Mouse (Mus musculus) urinary bladder, postnatal 4 days (tissue): ENCODE results near the gene Odf2.
"Not testable (repeated sequence)": the region's sequence is repeated elsewhere in the genome, so short reads cannot be mapped to it uniquely, and the experiment has no call there.

Experiments
- DNase-seq, 2 experiments: peaks; one replicate each; pipeline ENCODE4 v3.0.0; 2021 to 2022; ENCODE audit warnings: low spot score in 2 of 2

The Odf2 gene

GRCm38 (mm10) chr2:29868949-29869645, 19.9 kb upstream of the Odf2 start, which contains the start of gene Cercam:
Gene Cercam (plus strand): TSS chr2:29869164.
- DNase-seq, result peak; percentile 89 to 90

- no peak for DNase-seq
These were observed 19.2 kb upstream of the Odf2 start for GRCm38 (mm10) chr2:29869646-29870451.

GRCm38 (mm10) chr2:29872581-29873295, 16.3 kb upstream of the Odf2 start:
- DNase-seq, result no peak

- DNase-seq, result no peak
These were observed 15.2 kb upstream of the Odf2 start for GRCm38 (mm10) chr2:29873801-29874200.

- no peak for DNase-seq
These were observed 11.0 kb upstream of the Odf2 start for GRCm38 (mm10) chr2:29878061-29878460.

- DNase-seq, result no peak
These were observed 9.8 kb upstream of the Odf2 start for GRCm38 (mm10) chr2:29879191-29879590.

GRCm38 (mm10) chr2:29879964-29880830, 8.8 kb upstream of the Odf2 start:
- no peak for DNase-seq

GRCm38 (mm10) chr2:29886659-29887292, 2.2 kb upstream of the Odf2 start:
- DNase-seq, result not testable (repeated sequence)

- DNase-seq, result peak; percentile 85 to 89
These were observed 1.2 kb downstream of the Odf2 start for GRCm38 (mm10) chr2:29889991-29890833.

GRCm38 (mm10) chr2:29891773-29892172, 2.8 kb downstream of the Odf2 start:
- DNase-seq, result no peak

- DNase-seq, result no peak
These were observed 7.0 kb downstream of the Odf2 start for GRCm38 (mm10) chr2:29896071-29896470.

GRCm38 (mm10) chr2:29897366-29897765, 8.3 kb downstream of the Odf2 start:
- DNase-seq, result no peak

- DNase-seq, result no peak
These were observed 9.1 kb downstream of the Odf2 start for GRCm38 (mm10) chr2:29898081-29898480.

GRCm38 (mm10) chr2:29902194-29902593, 13.2 kb downstream of the Odf2 start:
- no peak for DNase-seq

GRCm38 (mm10) chr2:29908171-29908570, 19.1 kb downstream of the Odf2 start:
- DNase-seq, result not testable (repeated sequence)

- DNase-seq, result no peak
These were observed 21.0 kb downstream of the Odf2 start for GRCm38 (mm10) chr2:29910042-29910441.

- DNase-seq, result no peak
These were observed 28.6 kb downstream of the Odf2 start for GRCm38 (mm10) chr2:29917621-29918020.

- peak; percentile 70 to 72 for DNase-seq
These were observed 33.0 kb downstream of the Odf2 start for GRCm38 (mm10) chr2:29922011-29922410.

- DNase-seq, result no peak
These were observed 37.5 kb downstream of the Odf2 start for GRCm38 (mm10) chr2:29926542-29926941.

- no peak for DNase-seq
These were observed 41.5 kb downstream of the Odf2 start for GRCm38 (mm10) chr2:29930506-29930905.
